23 mouse cellular contexts compared by ENCODE assay signal in the genomic region with DNA sequence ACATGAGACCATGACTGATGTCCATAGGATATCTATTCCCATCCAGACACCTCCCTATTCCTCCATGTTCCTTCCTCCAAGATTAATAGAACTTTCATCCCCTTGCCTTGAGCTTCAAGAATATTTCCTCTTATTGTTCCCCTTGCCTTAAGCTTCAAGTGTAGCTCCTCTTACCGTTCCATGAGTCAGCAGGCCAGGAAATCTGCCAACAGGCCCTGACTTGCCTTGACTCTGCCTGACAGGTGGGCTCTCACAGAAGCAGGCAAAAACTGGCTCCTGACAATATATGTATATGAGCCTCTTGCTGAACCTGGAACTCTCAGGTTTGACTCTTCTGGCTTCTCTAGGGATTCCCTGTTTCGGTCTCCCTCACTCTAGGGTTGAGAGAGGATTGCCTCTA.
A peak's percentile ranks its signal among the peaks of the same experiment; 100 is the strongest.
DNase-seq lines count a peak whose midpoint lies in the region; ATAC-seq and TF ChIP-seq lines count a peak whose summit lies in the region.
"Had no signal": no experiment of that assay in that cellular context is flagged by ENCODE, and none has a peak within 500 bp of the region (broad histone marks: within the 10 kb centered on the region; RNA-seq: fewer than 3 reads in every experiment).

No protein-coding gene starts in this region.

- H3K9ac ChIP-seq in kidney, postnatal 0 days (ENCODE audit: low read depth, low read length) = no peak overlapping the region
- H3K9ac ChIP-seq in kidney, embryonic 15.5 days = no peak overlapping the region
- H3K9ac ChIP-seq: embryonic facial prominence, embryonic 13.5 days; forebrain, embryonic 13.5 days; hindbrain, embryonic 15.5 days; intestine, embryonic 15.5 days; limb, embryonic 15.5 days; liver, embryonic 14.5 days; neural tube, embryonic 12.5 days had no signal

- ATAC-seq in kidney, postnatal 0 days (replicated peaks; ENCODE audit: low FRiP score, low read depth) = no peak
- ATAC-seq in kidney, embryonic 15.5 days (replicated peaks; ENCODE audit: low FRiP score) = no peak
- ATAC-seq: forebrain, embryonic 13.5 days; intestine, embryonic 15.5 days had no signal

- no peak overlapping the region for H3K4me3 ChIP-seq in kidney, postnatal 0 days (replicated peaks; ENCODE audit: low read depth, low read length)
- no peak overlapping the region for H3K4me3 ChIP-seq in kidney, embryonic 15.5 days (replicated peaks)
- H3K4me3 ChIP-seq: embryonic facial prominence, embryonic 13.5 days; forebrain, embryonic 13.5 days; hindbrain, embryonic 15.5 days; intestine, embryonic 15.5 days; limb, embryonic 15.5 days; neural tube, embryonic 12.5 days had no signal

- intact Hi-C loops in heart, postnatal 36 days (cut with DNase I) = no loop called here

- DNase-seq in adrenal gland, postnatal 14 days = peak; percentile 11
- no peak for DNase-seq in adrenal gland, postnatal 10 days
- peak; percentile 5 for DNase-seq in kidney, postnatal 0 days (ENCODE audit: low spot score)
- DNase-seq in urinary bladder, postnatal 14 days (ENCODE audit: low spot score) = peak; percentile 59
- no peak for DNase-seq in urinary bladder, postnatal 10 days (ENCODE audit: low spot score)
- no peak for DNase-seq in frontal cortex, postnatal 36 days (ENCODE audit: low spot score in 2 of 2)
- DNase-seq in heart, postnatal 36 days = no peak
- DNase-seq: cerebellum, adult 18-20 months; cerebellum, postnatal 14 days; left cerebral cortex, postnatal 4 days; lung, postnatal 4 days; midbrain, embryonic 14.5 days; right cerebral cortex, postnatal 25 days; spleen, adult 18-20 months had no signal

- no peaks in the 10 kb centered on the region for H3K27me3 ChIP-seq in kidney, postnatal 0 days (ENCODE audit: insufficient read depth, low read length)
- no peaks in the 10 kb centered on the region for H3K27me3 ChIP-seq in kidney, embryonic 15.5 days
- H3K27me3 ChIP-seq: embryonic facial prominence, embryonic 13.5 days; forebrain, embryonic 13.5 days; hindbrain, embryonic 15.5 days; intestine, embryonic 15.5 days; limb, embryonic 15.5 days; neural tube, embryonic 12.5 days had no signal

- no peaks in the 10 kb centered on the region for H3K36me3 ChIP-seq in kidney, postnatal 0 days (ENCODE audit: insufficient read depth, low read length)
- no peaks in the 10 kb centered on the region for H3K36me3 ChIP-seq in kidney, embryonic 15.5 days
- H3K36me3 ChIP-seq: embryonic facial prominence, embryonic 13.5 days; G1E; hindbrain, embryonic 15.5 days; intestine, embryonic 15.5 days; limb, embryonic 15.5 days; neural tube, embryonic 12.5 days had no signal

- no peak overlapping the region for H3K4me2 ChIP-seq in kidney, postnatal 0 days (ENCODE audit: low read length)
- H3K4me2 ChIP-seq in kidney, embryonic 15.5 days = no peak overlapping the region
- H3K4me2 ChIP-seq: embryonic facial prominence, embryonic 13.5 days; forebrain, embryonic 13.5 days; hindbrain, embryonic 15.5 days; intestine, embryonic 15.5 days; limb, embryonic 15.5 days; neural tube, embryonic 12.5 days had no signal

- TF ChIP-seq CTCF in kidney, postnatal 0 days (IDR thresholded peaks at IDR 0.05; ENCODE audit: low read depth) = no peak

- H3K9me3 ChIP-seq in kidney, postnatal 0 days (replicated peaks; ENCODE audit: low read length) = no peaks in the 10 kb centered on the region
- no peaks in the 10 kb centered on the region for H3K9me3 ChIP-seq in kidney, embryonic 15.5 days (replicated peaks)
- H3K9me3 ChIP-seq: embryonic facial prominence, embryonic 13.5 days; forebrain, embryonic 13.5 days; hindbrain, embryonic 15.5 days; intestine, embryonic 15.5 days; limb, embryonic 15.5 days; neural tube, embryonic 12.5 days had no signal

- WGBS in kidney, postnatal 0 days = 75% methylated on average over 2 of the region's 2 CpGs
- 78% methylated on average over 2 of the region's 2 CpGs for WGBS in kidney, embryonic 15.5 days

- H3K27ac ChIP-seq in kidney, postnatal 0 days = no peak overlapping the region
- H3K27ac ChIP-seq in kidney, embryonic 15.5 days = no peak overlapping the region
- H3K27ac ChIP-seq: embryonic facial prominence, embryonic 13.5 days; forebrain, embryonic 13.5 days; hindbrain, embryonic 15.5 days; intestine, embryonic 15.5 days; limb, embryonic 15.5 days; liver, embryonic 14.5 days; neural tube, embryonic 12.5 days had no signal

- no peaks in the 10 kb centered on the region for H3K4me1 ChIP-seq in kidney, postnatal 0 days (replicated peaks; ENCODE audit: insufficient read depth, low read length)
- no peaks in the 10 kb centered on the region for H3K4me1 ChIP-seq in kidney, embryonic 15.5 days
- H3K4me1 ChIP-seq: embryonic facial prominence, embryonic 13.5 days; intestine, embryonic 15.5 days; limb, embryonic 15.5 days had no signal

Comparison
In these comparisons a context has a peak if more than half of its experiments do, and no peak if none do; other contexts are left out.
1. DNase-seq: peak in adrenal gland, postnatal 14 days (single experiment), kidney, postnatal 0 days (single experiment) and urinary bladder, postnatal 14 days (single experiment); none in adrenal gland, postnatal 10 days (single experiment), urinary bladder, postnatal 10 days (single experiment), frontal cortex, postnatal 36 days (0 of 2) and heart, postnatal 36 days (0 of 2).